Mouse (Mus musculus): ENCODE results near the gene Rai2.

GRCm38 (mm10) chrX:161689336-161689735 lies 27.5 kb upstream of the Rai2 start:
- TF ChIP-seq HCFC1 (IDR thresholded peaks at IDR 0.05; ENCODE audit: borderline replicate concordance, insufficient read depth, low read length) (no peak), ZNF384 (IDR thresholded peaks at IDR 0.05; ENCODE audit: low read depth, low read length) (no peak)

All from ES-E14 (cell line).